Mouse (Mus musculus): ENCODE data around the gene Nckap5l. TPM values are rescaled to one million over a fixed set of nuclear protein-coding genes. Genes with fewer than 3 reads are reported as not detected.

Gene Nckap5l
- polyA plus RNA-seq, 1 experiment: 25.1 TPM

- TF ChIP-seq GATA1 (IDR thresholded peaks at IDR 0.05; ENCODE audit: low read length): no peak
Observed at GRCm38 (mm10) chr15:99449131-99449750, 8.3 kb downstream of the Nckap5l start.

GRCm38 (mm10) chr15:99445567-99445966 lies 12.0 kb downstream of the Nckap5l start:
- no peak for TF ChIP-seq GATA1 (IDR thresholded peaks at IDR 0.05; ENCODE audit: low read length)

- TF ChIP-seq GATA1 (IDR thresholded peaks at IDR 0.05; ENCODE audit: low read length): no peak
Observed at GRCm38 (mm10) chr15:99442358-99442757, 15.2 kb downstream of the Nckap5l start.

- TF ChIP-seq GATA1 (IDR thresholded peaks at IDR 0.05; ENCODE audit: low read length): no peak
Observed at GRCm38 (mm10) chr15:99440816-99441457, 16.6 kb downstream of the Nckap5l start.

GRCm38 (mm10) chr15:99440112-99440815 lies 17.3 kb downstream of the Nckap5l start:
- no peak for TF ChIP-seq GATA1 (IDR thresholded peaks at IDR 0.05; ENCODE audit: low read length)

GRCm38 (mm10) chr15:99438966-99439698 lies 18.4 kb downstream of the Nckap5l start:
- no peak for TF ChIP-seq GATA1 (IDR thresholded peaks at IDR 0.05; ENCODE audit: low read length)

GRCm38 (mm10) chr15:99433913-99434312 lies 23.6 kb downstream of the Nckap5l start:
- no peak for TF ChIP-seq GATA1 (IDR thresholded peaks at IDR 0.05; ENCODE audit: low read length)

- TF ChIP-seq GATA1 (IDR thresholded peaks at IDR 0.05; ENCODE audit: low read length): no peak
Observed at GRCm38 (mm10) chr15:99433081-99433718, 24.3 kb downstream of the Nckap5l start.

GRCm38 (mm10) chr15:99431967-99432366 lies 25.6 kb downstream of the Nckap5l start:
- TF ChIP-seq GATA1 (IDR thresholded peaks at IDR 0.05; ENCODE audit: low read length): no peak

GRCm38 (mm10) chr15:99431504-99431903 lies 26.0 kb downstream of the Nckap5l start:
- TF ChIP-seq GATA1 (IDR thresholded peaks at IDR 0.05; ENCODE audit: low read length): no peak

GRCm38 (mm10) chr15:99431063-99431462 lies 26.5 kb downstream of the Nckap5l start:
- TF ChIP-seq GATA1 (IDR thresholded peaks at IDR 0.05; ENCODE audit: low read length): no peak

GRCm38 (mm10) chr15:99430394-99430793 lies 27.2 kb downstream of the Nckap5l start:
- no peak for TF ChIP-seq GATA1 (IDR thresholded peaks at IDR 0.05; ENCODE audit: low read length)

GRCm38 (mm10) chr15:99423884-99424283 lies 33.7 kb downstream of the Nckap5l start:
- no peak for TF ChIP-seq GATA1 (IDR thresholded peaks at IDR 0.05; ENCODE audit: low read length)

- TF ChIP-seq GATA1 (IDR thresholded peaks at IDR 0.05; ENCODE audit: low read length): no peak
Observed at GRCm38 (mm10) chr15:99423131-99423530, 34.4 kb downstream of the Nckap5l start.

- no peak for TF ChIP-seq GATA1 (IDR thresholded peaks at IDR 0.05; ENCODE audit: low read length)
Observed at GRCm38 (mm10) chr15:99422551-99422950, 35.0 kb downstream of the Nckap5l start.

All from G1E-ER4 (cell line).